Mouse (Mus musculus) layer of hippocampus, postnatal 36 days (tissue): ENCODE measurements around the gene Gpatch2l. TPM values are rescaled to one million over a fixed set of nuclear protein-coding genes. Genes with fewer than 3 reads are reported as not detected.

ENCODE experiments used
- DNase-seq, 2 experiments: peaks; one replicate each; pipeline ENCODE4 v3.0.0; 2022
- total RNA-seq, 2 experiments: library from RNA; stranded (reverse); gene quantifications; 2 replicates each; pipeline ENCODE4 v1.2.3; 2021

Gene Gpatch2l
- total RNA-seq, 2 experiments from 2014 or later: 29.3 to 30.2 TPM

GRCm38 (mm10) chr12:86280000-86280399 is 38.3 kb downstream of the Gpatch2l start:
- no peak for DNase-seq

DNA sequence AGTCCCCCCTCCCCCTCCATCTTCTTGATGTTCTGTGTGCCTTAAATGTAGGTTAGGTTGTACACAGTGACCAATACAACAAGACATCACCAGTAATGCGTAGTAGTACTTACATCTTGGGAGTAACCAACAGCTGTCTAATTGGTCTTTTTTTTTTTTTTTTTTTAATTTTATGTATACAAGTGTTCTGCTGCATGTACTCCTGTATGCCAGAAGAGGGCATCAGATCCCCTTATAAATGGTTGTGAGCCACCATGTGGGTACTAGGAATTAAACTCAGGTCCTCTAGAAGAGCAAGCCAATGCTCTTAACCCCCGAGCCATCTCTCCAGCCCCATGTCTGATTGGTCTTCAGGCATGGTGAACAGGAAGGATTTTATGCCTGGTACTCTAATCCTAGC is 44.0 kb downstream of the Gpatch2l start:
- DNase-seq: no peak

DNA sequence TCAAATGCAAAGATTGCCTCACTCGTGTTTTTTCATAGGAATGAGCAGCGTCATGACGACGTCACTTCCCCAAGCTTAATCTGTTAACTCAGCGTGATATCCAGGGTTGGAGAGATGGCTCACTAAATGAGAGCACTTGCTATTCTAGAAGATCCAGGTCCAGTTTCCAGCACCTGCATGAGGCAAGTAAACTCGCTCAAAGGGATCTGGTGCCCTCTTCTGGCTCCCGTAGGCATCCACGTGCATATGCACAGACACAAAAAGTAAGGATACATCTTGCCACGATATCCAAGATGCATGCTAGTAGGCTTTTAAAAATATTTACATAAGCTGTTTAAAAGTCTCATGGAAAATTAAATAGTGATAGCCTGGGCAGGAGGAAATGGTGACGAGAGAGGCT is 55.8 kb downstream of the Gpatch2l start:
- DNase-seq: no peak

- no peak for DNase-seq
Measured at GRCm38 (mm10) chr12:86302973-86303372, 61.3 kb downstream of the Gpatch2l start.

DNA sequence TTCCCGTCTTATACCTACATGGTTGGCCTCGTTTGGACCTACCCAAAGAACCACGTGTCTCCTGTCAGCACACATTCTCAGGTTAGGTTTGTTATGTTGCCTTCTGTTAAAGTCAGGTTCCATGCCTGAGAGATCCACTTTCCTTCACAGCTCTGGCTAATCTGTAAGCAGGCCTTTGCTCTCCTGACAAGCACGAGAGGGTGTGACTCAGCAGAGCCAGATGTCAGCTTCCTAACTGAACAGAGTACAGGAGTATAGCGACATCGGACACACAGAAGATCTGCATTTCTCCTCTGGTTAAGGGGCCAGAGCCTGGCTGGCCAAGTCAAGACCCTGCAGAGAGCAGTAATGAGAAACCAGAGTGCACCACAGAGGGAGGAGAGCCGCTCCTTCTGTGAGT is 63.4 kb downstream of the Gpatch2l start:
- DNase-seq: no peak

GRCm38 (mm10) chr12:86305635-86306243 is 64.1 kb downstream of the Gpatch2l start:
- DNase-seq: no peak

- DNase-seq: no peak
Measured at GRCm38 (mm10) chr12:86309474-86309873, 67.8 kb downstream of the Gpatch2l start.

DNA sequence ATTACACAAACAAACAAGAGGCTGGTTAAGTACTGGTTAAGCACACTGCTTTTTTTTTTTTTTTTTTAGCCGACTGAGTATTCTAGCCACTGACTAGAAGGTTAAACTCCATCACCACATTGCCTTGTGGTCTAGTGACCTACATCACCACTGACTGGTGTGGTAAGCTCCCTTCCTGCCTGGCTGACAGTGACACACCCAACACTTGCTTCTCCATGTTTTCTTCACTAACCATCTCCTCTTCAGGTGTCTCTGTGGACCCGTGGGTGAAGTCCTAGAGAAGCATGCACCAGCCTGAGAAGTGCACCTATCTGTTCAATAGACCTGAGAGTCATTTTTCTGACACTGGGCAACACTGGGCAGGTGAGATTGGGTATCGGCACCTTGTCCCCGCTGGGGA is 68.2 kb downstream of the Gpatch2l start:
- no peak for DNase-seq

DNA sequence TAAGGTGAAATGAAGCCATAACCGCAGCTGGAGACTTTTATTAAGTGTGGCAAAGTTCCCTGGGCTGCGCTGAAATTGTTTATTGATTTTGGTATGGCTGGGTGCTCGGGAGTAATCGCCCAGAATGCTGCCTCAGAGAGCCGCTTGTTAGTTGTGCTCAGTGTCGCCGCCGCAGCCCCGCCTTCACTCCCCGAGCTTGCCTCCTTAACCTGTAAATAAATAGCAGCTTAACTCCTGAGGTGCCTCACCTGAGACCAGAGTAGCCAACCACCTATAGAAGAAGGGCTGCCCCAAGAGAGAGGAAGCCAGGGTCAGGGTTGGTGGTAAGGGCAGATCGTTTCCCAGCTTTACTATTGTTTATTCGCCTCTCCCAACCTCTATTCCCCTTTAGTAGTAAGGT is 79.0 kb downstream of the Gpatch2l start:
- no peak for DNase-seq

- no peak for DNase-seq
Measured at GRCm38 (mm10) chr12:86324297-86324696, 82.6 kb downstream of the Gpatch2l start.

- no peak for DNase-seq
Measured at GRCm38 (mm10) chr12:86329813-86330212, 88.2 kb downstream of the Gpatch2l start.

GRCm38 (mm10) chr12:86330684-86331083 is 89.0 kb downstream of the Gpatch2l start:
- DNase-seq: no peak

DNA sequence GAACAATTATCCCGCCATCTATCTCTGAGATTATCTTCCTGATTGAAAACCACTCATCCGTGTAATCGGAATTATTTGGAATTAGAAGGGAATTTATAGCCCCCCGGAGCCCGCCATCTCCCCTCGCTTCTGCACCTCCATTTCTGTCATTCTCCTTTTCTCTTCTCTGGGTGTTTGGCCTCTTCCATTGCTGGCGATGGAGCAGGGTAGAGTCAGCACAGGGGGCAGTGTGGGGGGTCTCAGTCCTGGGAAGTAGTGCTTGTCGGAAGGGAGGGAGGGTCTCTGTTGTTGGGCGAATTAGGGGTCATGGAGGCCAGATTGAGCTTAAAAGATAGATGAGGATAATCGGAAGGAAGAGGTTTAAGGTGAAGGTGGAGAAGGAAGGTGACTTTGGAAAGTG is 89.6 kb downstream of the Gpatch2l start:
- no peak for DNase-seq

- DNase-seq: no peak
Measured at GRCm38 (mm10) chr12:86336209-86336608, 94.6 kb downstream of the Gpatch2l start.

GRCm38 (mm10) chr12:86336887-86337286 is 95.2 kb downstream of the Gpatch2l start:
- no peak for DNase-seq

Other genes starting within 250 kb of the Gpatch2l start
- gene Tgfb3, start 162.8 kb upstream of the Gpatch2l start, total RNA-seq: 10 to 100 TPM; 14.1 to 15.6 TPM
- 10 to 100 TPM; 12.0 to 14.4 TPM for gene Ift43, start 159.3 kb upstream of the Gpatch2l start, total RNA-seq
- 1 to 10 TPM; 1.3 to 1.6 TPM for gene Esrrb, start 119.3 kb downstream of the Gpatch2l start, total RNA-seq